Mouse (Mus musculus) lung, adult 2 months (tissue): ENCODE results near the gene Txnrd1. TPM values are rescaled to one million over a fixed set of nuclear protein-coding genes. Genes with fewer than 3 reads are reported as not detected.

Experiments used
- DNase-seq: peaks from one replicate; pipeline ENCODE4 v3.0.0; 2022
- H3K4me1 ChIP-seq: fragments of 200-500 bp; 2 replicates; pipeline ENCODE4 v1.6.1; 2011; ENCODE audit warnings: low read length; ENCODE audit not compliant: control insufficient read depth, insufficient read depth
- H3K4me3 ChIP-seq: fragments of 200-500 bp; replicated peaks from 2 replicates; pipeline ENCODE3; 2011; ENCODE audit warnings: low read depth, mild to moderate bottlenecking, control low read depth, low read length; ENCODE audit errors: extremely low read depth
- CTCF ChIP-seq: fragments of 200-500 bp; IDR thresholded peaks from 2 replicates; pipeline ENCODE4 v1.5.1; 2011; ENCODE audit warnings: mild to moderate bottlenecking, low read length, control low read depth; ENCODE audit not compliant: insufficient read depth
- POLR2A ChIP-seq: fragments of 200-500 bp; IDR thresholded peaks from 2 replicates; pipeline ENCODE4 v1.6.1; 2011; ENCODE audit warnings: low read depth, mild to moderate bottlenecking, control low read depth, low read length, borderline replicate concordance; ENCODE audit errors: extremely low read depth
- WGBS: fragments of 180-500 bp; shearing (Covaris S2); methylation state at CpG from one replicate; pipeline ENCODE4 v1.1.7; 2018; 5-methylcytosine and 5-hydroxymethylcytosine counted together
- polyA plus RNA-seq: library from polyadenylated mRNA; depleted of rRNA; stranded (reverse); fragments of >200 nt; gene quantifications from 2 replicates; pipeline ENCODE4 v1.2.3, GENCODE M21; 2012

The Txnrd1 gene
- polyA plus RNA-seq, 1 experiment = 35.6 TPM

- H3K4me3 ChIP-seq = no peak overlapping the region
- DNase-seq = no peak
- TF ChIP-seq POLR2A (no peak), CTCF (no peak)
- 76% methylated on average over 8 of the region's 8 CpGs for WGBS
- H3K4me1 ChIP-seq = no peaks in the 10 kb centered on the region
Measured at GRCm38 (mm10) chr10:82844731-82845130, 11.0 kb downstream of the Txnrd1 start.

DNA sequence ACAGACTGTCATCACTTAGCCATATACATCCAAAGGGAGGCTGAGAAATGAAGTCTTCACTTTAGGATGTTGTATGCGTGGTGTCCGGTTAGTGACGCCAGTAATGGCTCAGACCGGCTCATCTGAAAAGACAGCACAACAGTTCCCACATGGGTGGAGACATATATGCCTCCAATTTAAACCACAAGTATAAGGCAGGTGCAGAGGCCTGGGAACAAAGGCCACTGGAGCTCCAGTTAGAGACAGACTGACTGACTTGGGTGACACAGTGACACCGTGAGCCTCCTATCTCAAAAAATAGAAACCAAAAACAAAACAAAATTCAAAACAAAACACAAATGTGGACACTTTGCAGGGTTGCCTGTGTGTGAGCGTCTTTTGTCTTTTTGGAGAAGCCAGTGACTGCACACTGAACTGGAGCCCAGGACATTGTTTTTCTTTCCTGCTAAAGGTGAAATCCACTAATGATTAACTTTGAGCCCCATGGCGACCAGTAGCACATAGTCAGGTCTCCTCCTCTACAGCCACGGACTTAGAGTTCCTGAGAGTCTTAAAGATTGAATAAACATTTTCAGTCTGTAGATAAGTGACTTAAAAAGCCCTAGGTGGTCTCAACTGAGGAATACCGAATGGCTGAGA, 14.2 kb downstream of the Txnrd1 start:
- H3K4me1 ChIP-seq = peaks cover 2% of the 10 kb centered on the region; the same call in 1 of the 2 replicates
- no peak for DNase-seq
- 65% methylated on average over 9 of the region's 9 CpGs for WGBS
- TF ChIP-seq POLR2A (no peak), CTCF (no peak)
- H3K4me3 ChIP-seq = no peak overlapping the region

DNA sequence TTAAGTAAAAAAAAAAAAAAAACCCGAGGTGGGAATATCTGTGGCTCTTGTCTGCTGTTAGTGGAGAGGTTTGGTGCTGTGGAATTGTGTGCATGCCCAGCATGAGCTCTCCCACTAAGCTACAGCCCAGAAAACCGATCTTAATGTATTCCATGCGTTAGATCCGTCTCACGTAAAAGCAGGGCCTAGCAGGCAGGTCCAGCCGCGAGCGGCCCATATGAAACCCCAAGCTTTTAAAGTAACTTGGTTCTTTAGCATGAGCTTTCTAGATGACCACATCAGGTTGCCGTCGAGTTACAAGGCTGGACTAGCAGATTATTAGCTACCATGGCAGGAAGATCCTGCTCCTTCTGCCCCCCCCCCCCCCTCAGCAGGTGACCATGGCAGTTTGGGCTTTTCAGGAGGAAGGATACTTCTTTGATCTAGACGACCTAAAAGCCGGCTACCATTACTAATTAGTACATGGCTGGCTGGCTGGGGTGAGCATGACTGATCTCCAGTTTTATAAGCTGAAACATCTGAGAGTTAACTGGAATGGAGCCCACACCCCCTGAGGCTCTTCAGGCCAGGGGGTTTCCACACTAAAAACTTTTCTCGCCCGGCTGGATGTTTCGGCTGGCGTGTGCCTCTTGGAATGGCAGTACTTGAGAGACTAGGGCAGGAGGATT, 16.1 kb downstream of the Txnrd1 start:
- WGBS = 70% methylated on average over 16 of the region's 16 CpGs
- Histone ChIP-seq H3K4me3 (no peak overlapping the region), H3K4me1 (peaks cover 2% of the 10 kb centered on the region; the same call in 1 of the 2 replicates)
- TF ChIP-seq POLR2A = no peak
- no peak for TF ChIP-seq CTCF
- DNase-seq = no peak

GRCm38 (mm10) chr10:82850354-82850752, 16.6 kb downstream of the Txnrd1 start:
- no peak for DNase-seq
- H3K4me1 ChIP-seq = peaks cover 2% of the 10 kb centered on the region; the same call in 1 of the 2 replicates
- 71% methylated on average over 5 of the region's 5 CpGs for WGBS

GRCm38 (mm10) chr10:82851751-82852150, 18.0 kb downstream of the Txnrd1 start:
- TF ChIP-seq POLR2A = no peak
- TF ChIP-seq CTCF = no peak
- Histone ChIP-seq H3K4me1 (peaks cover 2% of the 10 kb centered on the region; the same call in 1 of the 2 replicates), H3K4me3 (no peak overlapping the region)
- 89% methylated on average over 6 of the region's 6 CpGs for WGBS
- no peak for DNase-seq

More at GRCm38 (mm10) chr10:82850354-82850752, 16.6 kb downstream of the Txnrd1 start:
- H3K4me3 ChIP-seq = no peak overlapping the region
- TF ChIP-seq POLR2A (no peak), CTCF (no peak)

GRCm38 (mm10) chr10:82858032-82858680, 24.4 kb downstream of the Txnrd1 start:
- peak; percentile 25 for DNase-seq
- TF ChIP-seq POLR2A (no peak), CTCF (no peak)
- 54% methylated on average over 10 of the region's 10 CpGs for WGBS

GRCm38 (mm10) chr10:82858691-82859532, 25.2 kb downstream of the Txnrd1 start:
- WGBS = 1% methylated on average over 49 of the region's 49 CpGs
- Histone ChIP-seq H3K4me3 (peak overlapping the region; percentile 65), H3K4me1 (peaks cover 5% of the 10 kb centered on the region; the same call in 1 of the 2 replicates)
- TF ChIP-seq CTCF (no peak), POLR2A (peak; percentile 94; the same call in 1 of the 2 replicates)
- peak; percentile 92 for DNase-seq

More at GRCm38 (mm10) chr10:82858032-82858680, 24.4 kb downstream of the Txnrd1 start:
- H3K4me1 ChIP-seq = peaks cover 5% of the 10 kb centered on the region; the same call in 1 of the 2 replicates
- peak overlapping the region; percentile 65 for H3K4me3 ChIP-seq

- TF ChIP-seq CTCF (peak; percentile 34; the same call in 1 of the 2 replicates), POLR2A (no peak)
- WGBS = 0% methylated on average over 8 of the region's 8 CpGs
- DNase-seq = peak; percentile 41
- Histone ChIP-seq H3K4me1 (peaks cover 5% of the 10 kb centered on the region; the same call in 1 of the 2 replicates), H3K4me3 (peak overlapping the region; percentile 65)
Measured at GRCm38 (mm10) chr10:82859533-82859915, 25.8 kb downstream of the Txnrd1 start.
